Mouse (Mus musculus) megakaryocyte progenitor cell, adult 5-6 weeks (primary cell): ENCODE data around the gene Bcl7b. TPM values are rescaled to one million over a fixed set of nuclear protein-coding genes. Genes with fewer than 3 reads are reported as not detected.

Experiments used
- ATAC-seq: replicated peaks from 2 replicates; pipeline ENCODE4 v1.8.0; 2016; ENCODE audit warnings: mild to moderate bottlenecking, moderate TSS enrichment, inconsistent platforms; ENCODE audit not compliant: poor library complexity
- total RNA-seq, 2 experiments: library from RNA; stranded (forward) in 1 of 2; stranded (reverse) in 1 of 2; fragments of 157-497, 149-512 nt in 1 of 2; fragments of 200-1000 nt in 1 of 2; gene quantifications; 2 replicates each; pipeline versions ENCODE4 v1.2.3 to v1.2.4; 2015 to 2017

The Bcl7b gene
- total RNA-seq, 2 experiments from 2014 or later = 18.1 to 25.2 TPM

DNA sequence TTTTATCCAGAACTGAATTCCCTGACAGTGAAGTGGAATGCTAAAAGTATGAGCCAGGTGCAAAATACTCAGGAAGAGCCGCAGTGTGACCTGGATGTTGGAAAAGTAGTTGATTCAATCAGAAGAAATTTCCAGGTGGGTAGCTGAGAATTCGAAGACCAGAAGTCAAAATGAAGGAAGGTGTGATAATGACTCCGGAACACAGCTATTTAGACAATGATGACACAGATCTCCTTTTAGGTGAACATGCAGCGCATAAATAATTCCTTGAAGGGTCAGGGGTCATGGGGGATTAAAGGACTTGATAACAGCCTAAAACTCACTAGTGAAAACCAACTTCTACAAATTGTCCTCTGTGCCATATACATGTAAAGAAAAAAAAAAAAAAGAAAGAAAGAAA lies 614 bp upstream of the Bcl7b start:
- no peak for ATAC-seq

DNA sequence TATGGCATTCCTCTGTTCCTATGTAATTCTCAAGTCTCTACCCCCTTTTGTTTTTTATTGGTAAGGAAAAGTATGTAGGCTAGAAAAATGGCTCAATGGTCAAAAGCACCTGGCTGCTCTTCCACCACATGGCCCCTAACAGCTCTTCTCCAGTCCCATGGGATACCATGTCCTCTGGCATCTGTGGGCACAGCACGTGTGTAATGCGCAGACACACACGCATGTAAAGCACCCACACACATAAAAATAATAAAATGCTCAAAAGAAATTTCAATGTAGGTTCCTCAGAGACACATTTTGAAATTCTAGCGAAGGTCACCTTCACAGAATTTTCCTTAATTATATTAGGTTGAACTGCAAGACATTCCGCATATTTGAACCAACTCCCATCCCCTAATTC lies 1.4 kb downstream of the Bcl7b start:
- no peak for ATAC-seq

DNA sequence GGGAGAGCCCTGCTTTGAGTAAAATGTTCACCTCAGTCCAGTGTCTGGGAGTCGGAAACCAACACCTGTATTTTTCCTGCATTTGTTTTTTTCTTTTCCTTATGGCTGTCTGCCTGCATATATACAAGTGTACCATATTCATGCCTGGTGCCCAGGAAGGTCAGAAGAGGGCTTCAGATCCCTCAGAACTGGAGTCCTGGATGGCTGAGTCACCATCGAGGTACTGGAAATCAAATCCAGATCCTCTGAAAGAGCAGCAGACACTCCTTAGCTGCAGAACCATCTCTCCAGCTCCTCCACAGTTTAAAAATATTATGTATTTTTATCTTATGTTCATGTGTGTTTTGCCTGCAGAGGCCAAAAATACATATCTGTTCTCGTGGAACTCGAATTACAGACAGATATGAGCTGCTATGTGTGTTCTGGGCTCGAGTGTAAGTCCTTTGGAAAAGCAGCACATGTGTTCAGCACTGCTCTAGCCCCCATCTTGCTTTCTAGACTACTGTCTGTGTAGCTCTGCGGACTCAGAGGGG lies 3.7 kb downstream of the Bcl7b start:
- no peak for ATAC-seq

DNA sequence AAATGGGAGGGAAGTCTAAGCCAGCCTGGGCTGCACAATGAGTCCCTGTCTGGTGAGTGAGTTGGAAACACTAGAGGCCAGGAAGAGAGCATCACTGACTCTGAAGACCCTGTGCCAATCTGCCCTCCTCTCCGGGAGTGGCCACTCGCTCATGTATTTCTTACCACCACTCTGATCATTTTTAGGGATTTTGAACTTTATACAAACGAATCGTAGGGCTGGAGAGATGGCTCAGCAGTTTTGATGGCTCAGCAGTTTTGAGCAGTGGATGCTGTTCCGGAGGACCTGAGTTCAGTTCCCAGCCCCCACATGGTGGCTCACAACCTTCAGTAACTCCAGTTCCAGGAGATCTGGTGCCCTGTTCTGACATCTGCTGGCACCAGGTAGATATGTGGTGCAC lies 4.9 kb downstream of the Bcl7b start:
- no peak for ATAC-seq

DNA sequence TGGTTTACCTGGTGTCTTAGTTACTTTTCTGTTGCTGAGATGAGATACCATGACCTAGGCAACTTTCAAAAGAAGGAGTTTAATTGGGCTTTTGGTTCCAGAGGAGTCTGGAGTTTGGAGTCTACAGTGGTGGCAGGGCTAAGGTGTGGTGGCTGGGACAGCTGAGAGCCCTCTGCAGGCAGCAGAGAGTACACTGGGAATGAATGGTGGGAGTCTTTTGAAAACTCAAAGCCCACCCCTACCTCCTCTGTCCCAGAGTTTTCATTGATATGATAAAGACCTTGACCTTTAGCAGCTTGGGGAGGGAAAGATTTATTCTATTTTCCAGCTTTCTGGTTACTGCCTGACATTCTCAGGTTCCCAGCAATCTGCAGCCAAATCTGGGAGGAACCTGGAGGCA lies 7.0 kb downstream of the Bcl7b start:
- no peak for ATAC-seq

DNA sequence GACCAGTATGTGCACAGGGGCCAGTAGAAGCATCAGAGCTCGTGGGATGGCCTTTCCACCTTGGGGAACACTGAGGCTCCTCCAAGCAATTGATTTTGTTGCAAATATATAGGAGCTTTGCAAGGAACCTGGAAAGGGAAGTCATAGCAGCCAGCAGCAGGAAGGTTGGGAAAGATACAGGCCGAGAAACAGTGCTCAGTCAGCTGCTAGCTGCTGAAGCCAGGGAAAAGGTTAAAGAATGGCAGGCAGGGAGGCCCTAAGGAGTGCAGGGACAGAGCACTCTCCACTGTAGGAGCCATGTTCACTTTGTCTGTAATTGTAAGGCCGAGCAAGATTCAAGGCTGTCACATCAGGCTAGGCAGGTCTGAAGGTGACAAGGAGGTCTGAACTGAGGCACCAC lies 10.4 kb downstream of the Bcl7b start:
- no peak for ATAC-seq

DNA sequence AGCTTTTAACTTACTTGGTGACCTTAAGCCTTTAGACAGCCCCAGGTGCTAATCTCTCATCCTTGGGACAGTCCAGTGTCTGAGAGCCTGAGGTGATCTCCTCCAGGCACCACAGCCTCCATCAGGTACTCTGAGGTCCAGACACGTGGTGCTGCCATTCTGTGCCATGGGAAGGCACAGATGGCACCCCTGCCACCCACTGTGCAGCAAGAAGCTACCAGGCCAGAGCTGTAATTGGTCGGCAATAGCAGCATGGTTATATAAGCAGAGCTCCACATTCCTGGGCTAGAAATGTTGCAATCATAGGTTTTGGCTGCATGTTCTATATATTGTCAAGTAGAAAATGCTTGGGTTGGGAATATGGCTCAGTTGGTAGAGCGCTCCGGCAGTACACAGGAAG lies 10.9 kb downstream of the Bcl7b start:
- ATAC-seq = no peak

DNA sequence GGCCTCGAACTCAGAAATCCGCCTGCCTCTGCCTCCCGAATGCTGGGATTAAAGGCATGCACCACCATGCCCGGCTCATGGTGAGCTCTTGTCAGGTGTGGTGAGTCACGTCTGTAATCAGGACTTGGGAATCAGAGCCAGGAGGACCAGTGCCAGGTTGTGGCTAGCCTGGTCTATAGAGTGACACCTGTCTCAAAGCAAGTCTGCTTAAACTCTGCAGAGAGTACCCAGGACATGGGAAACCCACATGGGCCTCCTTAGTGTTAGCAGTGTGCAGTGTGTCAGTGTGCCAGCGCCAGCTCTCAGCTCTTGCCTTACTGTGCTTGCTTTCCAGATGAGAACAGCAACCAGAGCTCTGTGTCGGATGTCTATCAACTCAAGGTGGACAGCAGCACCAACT lies 11.5 kb downstream of the Bcl7b start:
- ATAC-seq = no peak

DNA sequence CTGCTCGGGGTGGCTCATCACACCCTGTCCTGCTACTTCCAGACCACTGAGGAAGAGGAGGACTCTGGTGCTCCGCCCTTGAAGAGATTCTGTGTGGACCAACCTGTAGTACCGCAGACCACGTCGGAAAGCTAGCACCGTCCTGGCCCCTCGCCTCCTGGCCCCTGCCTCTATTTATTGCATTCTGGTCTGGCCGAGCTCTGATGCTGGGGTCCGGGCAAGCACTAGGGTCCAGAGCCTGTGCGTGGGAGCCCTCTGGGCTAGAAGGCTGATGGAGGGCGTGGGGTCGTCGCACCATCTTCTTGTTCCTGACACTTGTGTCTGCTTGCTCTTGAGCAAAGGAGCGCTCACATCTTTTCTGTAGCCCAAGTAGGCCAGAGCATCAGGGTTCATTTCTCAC lies 12.7 kb downstream of the Bcl7b start:
- no peak for ATAC-seq

DNA sequence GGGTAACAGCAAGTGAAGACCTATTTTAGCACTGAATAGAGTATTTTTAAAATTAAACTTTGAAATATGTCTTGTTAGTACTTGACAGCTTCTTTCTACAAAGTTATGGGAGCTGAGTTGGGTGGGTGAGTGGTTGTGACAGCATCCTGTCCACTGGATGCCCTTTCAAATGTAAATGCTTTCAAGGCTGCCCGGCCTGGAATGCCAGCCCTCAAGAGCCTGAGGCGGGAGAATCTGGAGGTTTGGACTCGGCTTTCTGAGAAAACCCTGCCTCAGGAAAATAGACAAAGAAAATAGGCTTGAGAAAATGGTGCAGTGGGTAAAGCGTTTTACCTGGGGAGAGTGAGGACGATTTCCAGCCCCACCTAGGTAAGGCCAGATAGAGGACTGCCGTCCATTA lies 13.7 kb downstream of the Bcl7b start:
- no peak for ATAC-seq

DNA sequence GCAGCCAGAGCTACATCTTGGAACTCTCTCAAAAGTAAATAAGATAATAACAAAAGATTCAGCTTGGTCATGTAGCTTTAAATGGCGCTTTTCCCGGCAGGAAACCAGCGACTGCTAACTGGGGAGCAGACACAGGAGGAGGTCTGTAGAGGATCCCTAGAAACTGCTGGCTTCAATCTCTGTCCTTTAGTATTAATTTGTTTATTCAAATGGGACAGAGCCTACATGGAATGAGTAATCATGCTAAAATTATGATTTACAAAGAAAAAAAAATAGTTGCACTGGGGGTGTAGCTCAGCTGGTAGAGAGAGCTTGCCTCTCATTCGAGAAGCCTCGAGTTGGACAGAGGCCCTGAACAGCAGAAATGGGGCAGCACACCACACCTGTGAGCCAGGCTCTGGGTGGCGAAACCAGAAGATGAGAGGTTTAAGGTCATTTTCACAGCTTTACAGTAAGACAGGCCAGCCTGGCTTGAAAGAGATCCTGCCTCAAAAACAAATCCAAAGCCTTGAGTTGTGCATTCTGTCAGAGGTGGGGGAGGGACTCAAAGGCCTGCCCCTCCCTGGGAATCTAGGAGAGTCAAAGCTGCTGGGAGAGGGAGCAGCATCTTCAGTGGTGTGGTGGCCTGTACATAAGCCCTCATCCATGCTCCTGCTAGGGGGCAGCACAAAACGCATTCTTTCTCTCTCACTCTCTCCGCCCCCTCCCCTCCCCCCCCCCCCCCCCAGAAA lies 15.2 kb downstream of the Bcl7b start:
- no peak for ATAC-seq

DNA sequence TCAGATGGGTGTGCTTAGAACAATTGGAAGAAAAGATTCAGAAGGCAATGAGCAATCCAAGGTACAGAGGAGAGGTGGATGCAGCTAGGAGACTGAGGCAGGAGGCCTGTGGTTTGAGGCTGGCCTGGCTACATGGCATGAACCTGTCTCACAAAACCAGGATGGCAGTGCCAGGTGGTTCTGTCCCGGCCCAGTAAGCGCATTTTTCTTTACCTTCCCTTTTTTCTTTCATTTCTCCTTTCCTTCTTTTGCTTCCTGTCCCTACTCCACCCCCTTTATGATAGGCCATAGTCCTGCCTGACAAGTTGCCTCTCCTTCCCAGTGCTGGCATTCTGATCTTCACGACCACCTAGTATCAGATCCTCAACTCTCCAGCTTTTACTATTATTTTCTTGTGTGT lies 16.9 kb downstream of the Bcl7b start:
- ATAC-seq = no peak

DNA sequence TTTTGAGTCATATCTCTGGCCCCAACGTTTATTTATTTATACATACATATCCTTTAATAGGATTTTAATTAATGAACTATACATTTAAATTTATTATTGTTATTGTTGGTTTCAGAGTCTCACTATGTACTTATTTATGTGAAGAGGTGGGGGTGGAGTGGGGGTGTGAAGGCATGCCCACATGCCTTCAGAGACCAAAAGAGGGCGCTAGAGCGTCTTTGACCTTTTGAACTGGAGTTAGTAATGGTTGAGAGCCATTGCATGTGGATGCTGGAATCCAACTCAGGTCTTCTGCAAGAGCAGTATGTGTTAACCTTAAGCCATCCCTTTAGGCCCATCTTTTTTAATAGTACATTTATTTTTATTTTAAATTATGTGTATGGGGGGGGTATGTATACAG lies 17.5 kb downstream of the Bcl7b start:
- peak; percentile 19; the same call in 1 of the 2 replicates for ATAC-seq

DNA sequence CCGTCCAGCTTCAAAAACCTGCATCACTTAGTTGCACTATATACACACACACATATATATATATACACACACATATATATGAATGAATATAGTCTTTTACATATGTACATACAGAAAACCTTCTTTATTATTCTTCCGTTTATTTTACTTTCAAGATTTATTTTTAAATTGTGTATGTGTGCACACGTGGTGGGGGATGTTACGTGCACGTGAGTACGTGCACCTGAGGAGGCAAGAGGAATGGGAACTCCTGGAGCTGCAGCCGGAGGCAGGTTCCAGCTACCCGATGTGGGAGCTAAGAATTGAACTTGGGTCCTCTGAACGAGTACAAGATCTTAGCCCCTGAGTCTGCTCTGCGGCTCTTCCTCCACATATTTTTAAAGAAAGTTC lies 18.1 kb downstream of the Bcl7b start:
- ATAC-seq = no peak

DNA sequence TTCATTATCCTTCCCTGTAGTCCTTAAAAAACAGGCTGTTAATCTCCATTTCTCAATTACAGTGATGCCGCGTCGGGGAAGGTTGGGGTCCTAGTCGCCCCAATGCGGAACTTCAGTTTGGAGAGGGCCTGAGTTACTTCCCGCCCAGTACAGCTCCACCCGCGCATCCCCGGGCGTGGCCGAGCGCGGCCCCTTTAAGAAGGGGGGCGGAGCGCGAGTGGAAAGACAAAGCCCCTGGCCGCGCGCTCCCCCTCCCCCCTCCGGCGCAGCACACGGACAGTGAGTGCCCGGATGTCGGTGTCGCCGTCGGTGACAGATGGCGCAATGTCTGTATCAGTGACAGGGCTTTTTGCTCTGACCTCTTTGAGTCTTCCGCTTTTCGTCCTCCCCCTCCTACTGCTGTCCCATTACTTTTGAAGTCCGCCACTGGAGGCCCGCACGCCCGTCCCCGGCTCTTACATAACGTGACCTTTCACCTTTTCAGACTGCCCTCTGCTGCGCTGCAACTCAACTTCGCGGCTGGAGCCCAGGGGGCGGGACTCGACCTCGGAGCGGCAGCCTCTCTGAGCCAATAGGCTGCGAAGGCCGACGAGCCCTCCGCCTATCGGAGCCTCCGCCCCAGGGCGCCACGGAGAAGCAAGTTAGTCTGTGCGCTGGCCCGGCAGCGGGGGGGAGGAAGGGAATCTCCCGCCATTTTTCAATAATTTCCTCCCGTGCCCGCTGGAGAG lies 18.7 kb downstream of the Bcl7b start, which contains the start of gene Baz1b:
Gene Baz1b (plus strand): TSS at position 644 of the 728 bp plus-strand sequence.
- peak; percentile 85 for ATAC-seq

DNA sequence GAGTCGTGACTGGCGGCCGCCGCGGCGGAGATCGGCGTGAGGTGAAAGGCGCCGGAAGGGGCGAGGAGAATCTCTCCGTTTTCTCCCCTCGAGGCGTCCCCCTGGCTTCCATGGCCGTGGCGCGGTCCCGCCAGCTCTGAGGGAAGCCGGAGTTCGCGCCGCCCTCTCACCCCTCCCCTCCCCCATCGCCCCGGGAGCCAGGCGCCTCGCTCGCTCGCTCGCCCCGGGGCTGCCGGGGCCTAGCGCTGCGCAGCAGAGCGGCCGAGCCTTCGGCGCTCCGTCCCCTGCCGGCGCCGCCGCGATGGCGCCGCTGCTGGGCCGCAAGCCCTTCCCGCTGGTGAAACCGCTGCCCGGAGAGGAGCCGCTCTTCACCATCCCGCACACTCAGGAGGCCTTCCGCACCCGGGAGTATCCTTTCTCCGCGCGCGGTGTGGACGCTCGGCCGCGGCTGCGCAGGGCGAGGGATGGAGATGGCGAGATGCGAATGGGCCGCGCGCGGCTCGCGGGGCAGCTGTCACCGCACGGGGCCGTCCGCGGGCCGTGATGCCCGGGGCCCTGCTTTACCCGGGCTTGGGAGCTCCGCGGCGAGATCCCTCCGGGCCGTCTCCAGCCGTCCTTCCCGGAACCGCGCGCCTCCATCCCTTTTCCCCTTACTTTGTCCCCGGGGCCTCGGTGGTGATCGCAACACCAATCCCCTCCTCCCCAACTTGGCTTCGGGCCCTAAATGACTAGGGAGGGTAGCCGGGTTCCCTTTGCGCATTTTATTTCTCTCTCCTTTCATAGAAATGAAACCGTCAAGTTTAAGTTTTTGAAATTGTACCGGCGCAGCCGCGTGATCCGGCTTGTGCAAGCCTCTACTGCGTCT lies 19.5 kb downstream of the Bcl7b start:
- ATAC-seq = peak; percentile 21

DNA sequence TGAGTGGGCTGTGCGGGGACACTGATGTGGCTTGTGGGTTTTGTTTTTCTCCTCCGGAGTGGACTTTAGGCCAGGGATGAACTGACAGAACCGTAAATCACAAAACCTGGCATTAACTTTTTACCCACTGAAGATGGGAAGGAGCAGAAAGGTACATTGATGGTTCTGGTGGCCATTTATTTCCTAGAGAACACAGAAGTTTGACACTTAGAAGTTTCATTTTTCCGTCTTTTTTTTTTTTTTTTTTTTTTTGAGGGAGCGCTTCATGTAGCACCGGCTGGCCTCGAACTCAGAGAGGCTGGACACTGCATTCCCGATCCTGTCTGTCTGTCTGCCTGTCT lies 20.1 kb downstream of the Bcl7b start:
- ATAC-seq = no peak

DNA sequence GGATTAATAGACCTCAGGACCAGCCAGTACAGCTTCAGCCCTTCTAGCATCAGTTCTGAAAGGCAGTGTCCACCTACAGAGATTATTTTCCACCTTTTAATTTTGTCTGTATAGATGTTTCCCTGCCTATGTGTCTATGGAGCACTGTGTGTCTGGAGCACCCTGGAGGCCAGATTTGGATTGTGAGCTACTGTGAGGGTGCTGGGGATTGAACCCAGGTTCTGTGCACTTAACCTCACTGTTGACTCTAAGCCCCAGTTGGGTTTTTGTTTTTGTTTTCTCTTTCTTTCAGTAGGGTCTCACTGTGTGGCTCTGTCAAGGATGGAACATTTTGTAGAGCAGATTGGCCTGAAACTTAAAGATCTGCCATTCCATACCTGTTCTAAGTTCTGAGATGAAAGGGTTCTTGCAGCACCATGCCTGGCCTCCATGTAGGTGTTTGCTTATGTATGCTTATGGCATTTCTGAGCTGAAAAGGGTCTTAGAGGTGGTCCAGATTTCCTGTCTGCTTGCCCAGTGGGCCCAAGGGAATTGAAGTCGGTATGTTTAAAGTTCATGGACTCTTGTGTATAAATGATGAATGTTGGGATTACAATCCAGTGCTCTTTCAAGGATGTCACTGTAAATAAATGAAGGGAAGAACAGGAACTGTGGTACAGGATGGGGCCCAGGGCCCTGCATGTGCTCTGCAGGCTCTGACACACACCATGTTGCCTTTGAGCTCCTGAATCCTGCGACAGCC lies 21.4 kb downstream of the Bcl7b start:
- no peak for ATAC-seq

DNA sequence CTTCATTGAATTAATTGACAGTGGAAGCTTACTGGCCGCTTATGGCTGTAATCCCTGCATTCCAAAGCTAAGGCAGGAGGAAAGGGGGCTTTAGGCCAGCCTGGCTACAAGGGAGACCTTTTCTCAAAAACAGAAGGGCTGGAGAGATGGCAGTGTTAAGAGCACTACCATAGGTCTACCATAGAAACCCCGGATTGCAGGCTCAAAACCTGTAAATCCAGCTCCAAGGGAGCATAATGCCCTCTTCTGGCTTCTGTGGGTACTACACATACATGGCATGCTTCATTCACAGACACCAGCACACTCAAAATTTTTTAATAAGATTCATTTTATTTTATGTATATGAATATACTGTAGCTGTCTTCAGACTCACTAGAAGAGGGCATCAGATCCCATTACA lies 23.5 kb downstream of the Bcl7b start:
- peak; percentile 53 for ATAC-seq

DNA sequence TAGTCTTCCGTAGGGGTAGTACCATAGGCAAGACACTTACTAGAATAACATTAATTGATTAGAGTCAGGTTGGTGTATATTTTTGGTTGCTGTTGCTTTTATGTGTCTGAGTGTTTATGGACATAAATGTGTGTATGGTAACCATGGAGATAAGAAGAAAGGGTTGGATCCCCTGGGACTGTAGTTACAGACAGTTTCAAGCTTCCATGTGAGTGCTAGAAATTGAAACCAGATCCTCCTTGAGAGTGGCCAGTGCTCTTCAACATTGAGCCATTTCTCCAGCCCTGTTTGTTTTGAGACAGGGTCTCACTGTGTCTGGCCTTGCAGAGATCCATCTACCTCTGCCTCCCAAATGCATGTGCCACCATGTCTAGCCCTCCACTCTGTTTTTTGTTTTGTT lies 24.3 kb downstream of the Bcl7b start:
- no peak for ATAC-seq

DNA sequence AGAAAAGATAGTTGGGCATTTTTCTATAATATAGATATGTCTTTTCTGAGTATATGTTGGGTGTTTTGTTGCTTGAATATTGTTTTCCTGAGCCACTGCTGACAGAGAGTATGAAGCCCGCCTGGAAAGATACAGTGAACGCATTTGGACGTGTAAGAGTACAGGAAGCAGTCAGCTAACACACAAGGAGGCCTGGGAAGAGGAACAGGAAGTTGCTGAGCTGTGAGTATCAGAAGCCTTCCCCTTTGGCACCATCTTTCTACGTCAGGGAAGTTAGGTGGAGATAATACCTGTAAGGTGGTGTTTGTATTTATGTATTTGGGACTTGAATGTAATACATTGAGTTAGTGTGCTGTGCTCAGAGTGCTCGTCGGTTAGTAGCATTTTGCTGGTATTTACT lies 28.3 kb downstream of the Bcl7b start:
- ATAC-seq = peak; percentile 72
